Mouse (Mus musculus) ovary, adult 18-20 months (tissue): ENCODE measurements around the gene Ankrd31.
"Not testable (repeated sequence)": the region's sequence is repeated elsewhere in the genome, so short reads cannot be mapped to it uniquely, and the experiment has no call there.

Source experiments
- DNase-seq: peaks from one replicate; pipeline ENCODE4 v3.0.0; 2022; ENCODE audit warnings: low spot score, mixed read lengths

Gene Ankrd31

GRCm38 (mm10) chr13:96748109-96748845 lies at the start of gene Ankrd31:
Gene Ankrd31 (plus strand): TSS chr13:96748272.
- DNase-seq: no peak

- DNase-seq: no peak
These were observed 45.3 kb upstream of the Ankrd31 start for GRCm38 (mm10) chr13:96702567-96703278.

DNA sequence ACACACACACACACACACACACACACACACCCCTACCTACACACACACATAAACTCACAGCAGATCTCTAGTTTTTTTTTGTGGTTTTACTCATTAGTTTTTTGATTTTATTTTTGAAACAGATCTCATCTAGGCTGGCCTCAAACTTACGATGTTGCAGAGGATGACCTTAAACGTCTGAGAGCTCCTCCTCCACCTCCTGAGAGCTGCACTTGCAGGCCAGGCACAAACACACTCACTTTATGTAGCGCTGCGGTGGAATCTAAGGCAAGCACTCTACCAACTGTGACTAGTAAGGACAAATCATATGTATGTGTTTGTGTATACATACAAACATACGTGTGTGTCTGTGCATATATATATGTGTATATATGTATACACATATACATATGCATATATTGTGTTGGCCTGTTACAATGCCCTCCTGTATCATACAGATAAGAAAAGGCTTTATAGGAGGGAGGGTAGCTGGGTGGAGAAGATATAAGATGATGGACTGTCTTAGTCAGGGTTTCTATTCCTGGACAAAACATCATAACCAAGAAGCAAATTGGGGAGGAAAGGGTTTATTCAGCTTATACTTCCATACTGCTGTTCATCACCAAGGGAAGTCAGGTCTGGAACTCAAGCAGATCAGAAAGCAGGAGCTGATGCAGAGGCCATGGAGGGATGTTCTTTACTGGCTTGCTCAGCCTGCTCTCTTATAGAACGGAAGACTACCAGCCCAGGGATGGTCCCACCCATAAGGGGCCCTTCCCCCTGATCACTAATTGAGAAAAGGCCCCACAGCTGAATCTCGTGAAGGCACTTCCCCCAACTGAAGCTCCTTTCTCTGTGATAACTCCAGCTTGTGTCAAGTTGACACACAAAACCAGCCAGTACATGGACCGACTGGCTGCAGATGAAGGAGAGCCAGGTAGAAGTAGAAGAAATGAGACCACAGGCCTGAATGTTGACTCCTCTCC lies 38.5 kb upstream of the Ankrd31 start:
- DNase-seq: no peak

- no peak for DNase-seq
These were observed 31.8 kb upstream of the Ankrd31 start for GRCm38 (mm10) chr13:96716311-96716710.

DNA sequence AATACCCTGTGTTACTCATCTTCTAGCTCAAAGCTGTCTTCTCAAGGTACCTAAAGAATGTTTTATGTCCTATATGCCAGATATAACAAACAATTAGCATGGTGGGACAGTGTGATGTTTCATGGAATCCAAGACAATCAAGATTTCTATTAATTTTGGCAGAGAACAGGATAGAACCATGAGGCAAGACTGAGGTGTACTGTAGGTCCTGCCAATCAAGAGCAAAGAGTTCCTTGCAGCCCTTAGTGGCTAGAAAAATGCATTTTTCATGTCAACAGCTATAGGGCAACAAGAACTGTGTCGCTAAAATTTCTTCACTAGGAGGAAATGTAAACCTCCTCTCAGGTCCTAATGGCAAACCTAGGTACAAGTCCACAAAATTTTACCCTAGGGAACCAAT lies 30.3 kb upstream of the Ankrd31 start:
- DNase-seq: no peak

DNA sequence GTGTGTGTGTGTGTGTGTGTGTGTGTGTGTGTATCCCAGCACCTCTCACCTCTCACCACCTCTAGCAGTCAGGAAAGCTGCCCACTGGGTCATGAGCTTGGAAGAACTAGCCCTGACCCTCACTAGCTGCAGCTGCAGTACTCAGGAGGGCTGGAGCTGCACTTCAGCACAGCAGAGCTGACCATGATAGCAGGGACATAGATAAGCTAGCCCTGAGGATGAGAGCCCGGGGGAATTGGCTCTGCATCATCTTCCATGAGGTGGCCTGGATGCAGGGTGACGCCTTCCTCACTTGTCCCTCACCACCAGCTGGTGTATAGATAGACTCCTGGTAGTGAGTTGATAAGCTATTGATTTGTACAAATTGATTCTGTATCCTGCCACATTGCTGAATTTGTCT lies 28.1 kb upstream of the Ankrd31 start:
- no peak for DNase-seq

- no peak for DNase-seq
These were observed 19.8 kb upstream of the Ankrd31 start for GRCm38 (mm10) chr13:96728289-96728688.

GRCm38 (mm10) chr13:96729146-96729545 lies 18.9 kb upstream of the Ankrd31 start:
- no peak for DNase-seq

DNA sequence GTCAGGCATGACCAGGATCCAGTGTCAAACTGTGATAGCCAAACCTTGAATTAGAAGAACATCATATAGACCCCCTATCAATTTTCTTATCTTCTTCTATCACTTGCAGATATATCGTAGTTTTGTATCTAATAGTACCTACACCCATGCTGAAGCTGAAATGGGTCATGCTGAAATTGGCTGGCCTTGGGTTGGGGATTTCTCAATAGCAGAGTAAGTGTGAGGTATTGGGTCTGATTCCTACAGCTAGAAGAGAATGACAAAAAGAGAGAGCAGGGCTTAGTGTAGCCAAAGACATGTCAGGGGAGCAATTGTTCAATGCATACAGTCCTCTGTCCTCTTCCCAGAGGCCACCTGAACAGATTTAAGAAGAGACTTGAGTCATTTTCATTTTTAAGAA lies 18.0 kb upstream of the Ankrd31 start:
- DNase-seq: no peak

DNA sequence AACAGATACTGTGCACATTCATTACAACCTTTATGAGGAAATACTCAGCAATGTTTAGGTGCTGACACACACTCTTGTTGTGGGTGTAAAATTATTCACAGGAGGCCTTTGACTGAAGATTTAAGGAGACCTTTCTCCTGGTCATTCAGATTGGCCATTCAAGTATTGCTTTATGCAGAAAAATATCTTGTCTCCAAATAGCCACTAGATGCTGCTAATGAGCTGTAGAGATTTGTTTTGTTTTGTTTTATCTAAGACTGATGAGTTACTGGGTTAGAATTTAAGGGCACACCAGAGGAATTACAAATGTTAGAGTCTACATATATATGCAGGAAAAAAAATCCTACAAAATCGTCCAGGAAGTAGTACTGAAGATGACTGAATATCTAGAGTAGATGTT lies 12.9 kb upstream of the Ankrd31 start:
- no peak for DNase-seq

GRCm38 (mm10) chr13:96740159-96740558 lies 7.9 kb upstream of the Ankrd31 start:
- DNase-seq: no peak

GRCm38 (mm10) chr13:96742871-96743270 lies 5.2 kb upstream of the Ankrd31 start:
- DNase-seq: no peak

DNA sequence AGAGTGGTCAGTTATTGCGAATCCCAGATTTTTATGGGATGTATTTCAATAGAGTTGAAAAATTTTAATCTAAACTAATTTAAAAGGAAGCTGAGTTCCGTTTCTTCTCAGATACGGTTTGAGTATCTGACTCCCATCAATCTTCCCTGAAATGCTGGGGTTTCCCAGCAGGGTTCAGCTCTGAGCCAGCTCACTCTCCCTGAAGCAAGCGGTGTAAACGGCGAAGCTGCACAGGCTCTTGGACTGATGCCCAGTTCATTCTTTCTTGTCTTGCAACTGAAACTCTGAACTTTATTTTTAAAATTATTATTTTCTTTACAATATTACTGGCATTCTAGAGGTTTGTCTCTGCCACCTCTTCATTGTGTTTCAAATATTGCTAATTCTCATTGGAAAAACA lies 2.0 kb upstream of the Ankrd31 start:
- DNase-seq: no peak

- DNase-seq: no peak
These were observed 1.8 kb downstream of the Ankrd31 start for GRCm38 (mm10) chr13:96749859-96750258.

DNA sequence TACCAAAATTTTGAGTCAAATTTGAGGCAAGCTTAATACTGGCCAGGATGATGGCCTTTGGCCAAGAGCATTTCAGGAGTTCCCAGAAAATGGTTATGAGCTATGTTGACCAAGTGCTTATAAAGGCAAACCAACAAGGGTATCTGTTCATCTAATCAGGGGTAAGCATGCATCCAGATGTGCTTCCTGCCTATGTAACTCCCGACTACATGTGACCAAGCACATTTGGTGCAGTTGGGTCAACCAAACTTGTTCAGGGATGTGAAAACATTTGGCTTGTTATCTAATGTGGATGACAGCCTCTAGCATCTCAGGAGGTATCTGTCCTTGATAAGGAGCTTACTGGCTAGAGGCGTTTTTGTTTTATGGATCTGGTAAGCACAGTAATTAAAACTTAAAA lies 12.8 kb downstream of the Ankrd31 start:
- DNase-seq: no peak

DNA sequence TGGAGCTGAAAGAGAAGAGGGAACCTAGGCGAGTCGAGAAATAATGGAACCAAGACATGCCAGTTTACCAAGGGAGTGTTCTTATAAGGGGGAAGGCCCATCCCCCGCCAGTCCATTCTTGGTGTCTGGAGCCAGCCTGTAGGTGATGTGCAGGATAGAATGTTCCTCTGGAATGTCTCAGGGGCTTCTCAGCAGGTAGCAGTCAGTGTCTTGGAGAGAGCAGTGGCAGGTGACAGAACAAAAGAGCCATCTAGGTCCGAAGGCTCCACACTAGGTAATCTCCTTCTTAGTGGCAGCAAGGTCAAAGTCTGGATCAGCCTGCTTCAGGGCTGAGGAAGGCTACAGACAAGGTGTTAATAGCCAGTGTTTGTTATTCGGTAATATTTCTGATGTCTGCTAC lies 38.0 kb downstream of the Ankrd31 start:
- DNase-seq: not testable (repeated sequence)

GRCm38 (mm10) chr13:96793451-96793850 lies 45.4 kb downstream of the Ankrd31 start:
- DNase-seq: no peak

GRCm38 (mm10) chr13:96795301-96795700 lies 47.2 kb downstream of the Ankrd31 start:
- no peak for DNase-seq

- no peak for DNase-seq
These were observed 49.4 kb downstream of the Ankrd31 start for GRCm38 (mm10) chr13:96797500-96797899.

- no peak for DNase-seq
These were observed 101.7 kb downstream of the Ankrd31 start for GRCm38 (mm10) chr13:96849752-96850151.

- DNase-seq: no peak
These were observed 104.1 kb downstream of the Ankrd31 start for GRCm38 (mm10) chr13:96852133-96852532.

- DNase-seq: no peak
These were observed 105.2 kb downstream of the Ankrd31 start for GRCm38 (mm10) chr13:96853256-96853655.
